Mouse (Mus musculus) embryo, embryonic 11 days (tissue): Measurements from ENCODE around the gene Thumpd1.

Source experiments
- DNase-seq: peaks from one replicate; pipeline ENCODE4 v3.0.0-alpha.2; 2015

The Thumpd1 gene

GRCm38 (mm10) chr7:119670395-119670794 lies 50.2 kb downstream of the Thumpd1 start:
- no peak for DNase-seq

GRCm38 (mm10) chr7:119667893-119668292 lies 52.7 kb downstream of the Thumpd1 start:
- DNase-seq: no peak
